Mouse (Mus musculus) neural tube, embryonic 12.5 days (tissue): Measurements from ENCODE around the gene Rbp2. TPM values are rescaled to one million over a fixed set of nuclear protein-coding genes. Genes with fewer than 3 reads are reported as not detected.

Experiments used
- ATAC-seq: fragments of 200-750 bp; cut with Nextera tagmentation; 2 replicates; pipeline ENCODE4 v1.8.0; 2017; ENCODE audit warnings: low read depth, mild to moderate bottlenecking, moderate TSS enrichment, moderate library complexity; ENCODE audit not compliant: low FRiP score
- H3K27ac ChIP-seq: fragments of 300-500 bp; sonication (generic); 2 replicates; pipeline ENCODE4 v1.5.1; 2016
- H3K27me3 ChIP-seq: fragments of 300-500 bp; sonication (generic); replicated peaks from 2 replicates; pipeline ENCODE4 v1.6.1; 2016; ENCODE audit warnings: mild to moderate bottlenecking
- H3K36me3 ChIP-seq: fragments of 300-500 bp; sonication (generic); 2 replicates; pipeline ENCODE4 v1.6.1; 2016; ENCODE audit warnings: mild to moderate bottlenecking
- H3K4me1 ChIP-seq: fragments of 300-500 bp; sonication (generic); 2 replicates; pipeline ENCODE4 v1.6.1; 2016
- H3K4me2 ChIP-seq: fragments of 300-500 bp; sonication (generic); replicated peaks from 2 replicates; pipeline ENCODE4 v1.6.1; 2016; ENCODE audit warnings: mild to moderate bottlenecking
- H3K4me3 ChIP-seq: fragments of 300-500 bp; sonication (generic); 2 replicates; pipeline ENCODE4 v1.5.1; 2016
- H3K9ac ChIP-seq: fragments of 300-500 bp; sonication (generic); 2 replicates; pipeline ENCODE4 v1.6.1; 2016; ENCODE audit warnings: mild to moderate bottlenecking
- H3K9me3 ChIP-seq: fragments of 300-500 bp; sonication (generic); 2 replicates; pipeline ENCODE4 v1.6.1; 2016; ENCODE audit warnings: mild to moderate bottlenecking
- WGBS: fragments of 180-500 bp; shearing (Covaris S2); methylation state at CpG from one replicate; pipeline ENCODE4 v1.1.7; 2016; 5-methylcytosine and 5-hydroxymethylcytosine counted together
- polyA plus RNA-seq: library from polyadenylated mRNA; unstranded; fragments of >200 nt; fragmentation: Nextera tagmentation; extraction: Ambion mirVana; gene quantifications from 2 replicates; pipeline ENCODE4 v1.2.1, GENCODE M21; 2016

The Rbp2 gene
- polyA plus RNA-seq, 1 experiment from 2014 or later, result 3.8 TPM

DNA sequence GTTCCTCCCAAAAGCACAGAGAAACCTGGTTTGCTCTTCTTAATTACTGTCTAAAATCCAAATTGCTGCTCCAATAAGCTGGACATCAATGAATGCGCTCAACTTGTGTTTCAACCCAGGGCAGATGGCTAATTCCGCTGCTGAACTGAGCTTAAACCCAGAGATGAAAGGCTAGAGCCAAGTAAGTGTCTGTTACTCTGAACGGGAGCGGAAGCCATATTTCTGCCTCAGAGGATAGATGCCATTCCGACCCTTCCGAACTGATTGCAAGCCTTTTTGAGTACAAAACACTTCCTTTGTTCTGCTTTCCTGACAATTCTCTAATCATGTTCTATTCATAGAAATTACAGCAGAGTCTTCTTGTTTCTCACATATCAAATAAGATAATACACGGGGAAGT, 41.3 kb downstream of the Rbp2 start:
- no peak for ATAC-seq
- 77% methylated on average over 7 of the region's 7 CpGs for WGBS
- no peak overlapping the region for H3K27ac ChIP-seq

DNA sequence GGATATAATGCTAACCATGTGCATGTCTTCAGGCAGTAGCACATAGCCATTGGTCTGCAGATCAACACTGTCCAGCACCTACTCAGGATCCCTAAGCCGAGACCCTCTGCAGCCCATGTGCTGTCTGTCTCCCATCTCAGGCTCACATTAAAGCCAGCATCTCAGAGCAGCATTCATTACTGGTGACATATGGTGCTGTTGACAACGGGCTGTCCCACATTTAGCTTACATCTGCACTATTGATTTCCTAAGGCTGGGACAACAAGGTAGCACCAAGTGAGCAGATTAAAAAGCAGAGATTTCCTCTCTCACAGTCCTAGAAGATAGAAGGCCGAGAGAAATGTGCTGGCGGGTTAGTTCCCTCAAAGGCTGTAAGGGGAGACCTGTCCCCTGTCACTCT, 43.9 kb downstream of the Rbp2 start:
- WGBS, result 71% methylated on average over 4 of the region's 4 CpGs
- no peak overlapping the region for H3K4me3 ChIP-seq
- peaks cover 4% of the 10 kb centered on the region; the same call in 1 of the 2 replicates for H3K4me1 ChIP-seq
- no peak overlapping the region for H3K9ac ChIP-seq
- no peaks in the 10 kb centered on the region for H3K9me3 ChIP-seq
- H3K27ac ChIP-seq, result no peak overlapping the region
- no peaks in the 10 kb centered on the region for H3K36me3 ChIP-seq
- no peak overlapping the region for H3K4me2 ChIP-seq
- no peak for ATAC-seq
- H3K27me3 ChIP-seq, result no peaks in the 10 kb centered on the region

More for the DNA sequence above, 41.3 kb downstream of the Rbp2 start:
- peaks cover 9% of the 10 kb centered on the region; the same call in 1 of the 2 replicates for H3K4me1 ChIP-seq
- no peaks in the 10 kb centered on the region for H3K9me3 ChIP-seq
- no peak overlapping the region for H3K9ac ChIP-seq
- H3K4me2 ChIP-seq, result no peak overlapping the region
- no peaks in the 10 kb centered on the region for H3K27me3 ChIP-seq
- H3K36me3 ChIP-seq, result no peaks in the 10 kb centered on the region
- H3K4me3 ChIP-seq, result no peak overlapping the region

DNA sequence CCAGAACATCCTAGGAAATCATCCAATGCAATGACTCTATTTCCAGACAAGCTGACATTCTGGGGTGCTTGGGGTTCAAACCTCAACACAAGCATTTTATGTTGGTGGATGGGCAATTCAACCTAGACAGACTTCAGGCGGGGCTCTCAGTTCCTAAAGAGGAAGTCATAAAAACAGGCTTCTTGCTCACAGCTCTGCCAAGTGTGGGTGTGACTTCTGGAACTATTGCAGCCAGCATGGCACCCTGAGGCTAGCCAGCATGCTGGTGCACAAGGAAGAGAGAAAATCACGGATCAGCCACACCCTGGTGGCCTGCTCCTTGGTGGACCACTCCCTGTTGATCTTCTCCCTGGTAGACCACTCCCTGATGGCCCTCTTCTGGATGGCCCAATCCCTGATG, 45.1 kb downstream of the Rbp2 start:
- Histone ChIP-seq H3K9me3 (no peaks in the 10 kb centered on the region), H3K36me3 (no peaks in the 10 kb centered on the region), H3K27ac (no peak overlapping the region), H3K27me3 (no peaks in the 10 kb centered on the region), H3K4me2 (no peak overlapping the region), H3K4me1 (no peaks in the 10 kb centered on the region), H3K4me3 (no peak overlapping the region), H3K9ac (no peak overlapping the region)
- 59% methylated on average over 2 of the region's 2 CpGs for WGBS
- no peak for ATAC-seq

- Histone ChIP-seq H3K9ac (no peak overlapping the region), H3K4me2 (no peak overlapping the region), H3K9me3 (no peaks in the 10 kb centered on the region), H3K36me3 (no peaks in the 10 kb centered on the region), H3K4me3 (no peak overlapping the region), H3K4me1 (0 out of 2 replicates have a peak, but pooled peaks cover 4% of the 10 kb centered on the region), H3K27ac (no peak overlapping the region), H3K27me3 (no peaks in the 10 kb centered on the region)
- WGBS, result 86% methylated on average over 4 of the region's 4 CpGs
- ATAC-seq, result no peak
Observed at GRCm38 (mm10) chr9:98534675-98535280, 48.9 kb downstream of the Rbp2 start.

DNA sequence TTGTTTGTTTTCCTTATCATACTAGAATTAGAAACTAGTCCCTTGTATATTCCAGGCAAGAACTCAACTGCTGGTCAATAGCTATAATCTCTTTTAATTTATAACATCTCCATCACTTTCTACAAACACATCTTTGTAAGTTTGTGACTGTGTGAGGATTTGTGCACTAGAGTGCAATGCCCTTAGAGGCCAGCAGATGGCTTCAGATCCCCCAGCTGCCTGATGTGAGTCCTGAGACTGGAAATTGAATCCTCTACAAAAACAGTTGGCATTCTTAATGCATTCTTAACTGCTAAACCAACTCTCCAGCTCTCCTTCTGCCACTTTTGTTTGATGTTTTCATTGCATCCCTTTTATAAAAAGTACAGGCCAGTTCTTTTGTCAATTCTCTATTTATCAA, 49.8 kb downstream of the Rbp2 start:
- no peak for ATAC-seq
- no peaks in the 10 kb centered on the region for H3K9me3 ChIP-seq
- no peak overlapping the region for H3K4me3 ChIP-seq
- H3K9ac ChIP-seq, result no peak overlapping the region
- no peaks in the 10 kb centered on the region for H3K27me3 ChIP-seq
- no peak overlapping the region for H3K27ac ChIP-seq
- no peaks in the 10 kb centered on the region for H3K36me3 ChIP-seq
- H3K4me2 ChIP-seq, result no peak overlapping the region
- H3K4me1 ChIP-seq, result 0 out of 2 replicates have a peak, but pooled peaks cover 4% of the 10 kb centered on the region

- H3K9me3 ChIP-seq, result no peaks in the 10 kb centered on the region
- H3K4me1 ChIP-seq, result 0 out of 2 replicates have a peak, but pooled peaks cover 4% of the 10 kb centered on the region
- H3K9ac ChIP-seq, result no peak overlapping the region
- no peaks in the 10 kb centered on the region for H3K27me3 ChIP-seq
- ATAC-seq, result peak; percentile 75; the same call in 1 of the 2 replicates
- H3K36me3 ChIP-seq, result no peaks in the 10 kb centered on the region
- no peak overlapping the region for H3K4me3 ChIP-seq
- peak overlapping the region; percentile 21 for H3K4me2 ChIP-seq
- WGBS, result 34% methylated on average over 13 of the region's 13 CpGs
- no peak overlapping the region for H3K27ac ChIP-seq
Observed at GRCm38 (mm10) chr9:98538017-98538712, 52.2 kb downstream of the Rbp2 start.

DNA sequence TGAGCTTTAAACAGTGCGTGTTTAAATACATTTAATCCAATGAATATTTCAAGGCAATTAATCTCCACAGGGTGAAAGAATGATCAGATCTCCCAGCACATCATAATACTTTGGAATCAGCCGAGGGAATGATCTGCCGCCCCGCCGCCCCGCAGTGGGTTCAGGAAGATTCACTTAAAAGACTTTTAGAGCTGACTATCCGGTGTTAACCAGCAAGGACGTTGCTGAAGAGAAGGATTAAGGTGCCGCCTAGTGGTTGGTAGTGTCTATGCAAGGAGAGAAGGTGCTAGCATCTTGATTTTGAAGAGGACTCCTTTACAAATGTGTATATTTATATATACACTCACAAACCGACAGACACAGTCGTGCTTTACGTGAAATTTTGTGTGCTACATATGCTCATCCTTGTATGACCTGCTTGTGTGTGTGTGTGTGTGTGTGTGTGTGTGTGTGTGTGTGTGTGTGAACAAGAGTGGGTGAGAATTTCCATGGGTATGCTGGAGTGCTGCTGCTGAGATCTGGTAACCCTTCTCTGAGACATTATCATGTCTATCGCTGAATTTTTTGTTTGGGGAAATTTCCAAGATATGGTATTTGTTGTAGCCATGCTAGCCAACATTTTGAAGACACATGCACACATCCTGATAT, 52.9 kb downstream of the Rbp2 start:
- no peaks in the 10 kb centered on the region for H3K9me3 ChIP-seq
- H3K4me2 ChIP-seq, result peak overlapping the region; percentile 21
- no peak overlapping the region for H3K27ac ChIP-seq
- ATAC-seq, result peak; percentile 77; the same call in 1 of the 2 replicates
- no peak overlapping the region for H3K4me3 ChIP-seq
- no peaks in the 10 kb centered on the region for H3K36me3 ChIP-seq
- H3K27me3 ChIP-seq, result no peaks in the 10 kb centered on the region
- 0 out of 2 replicates have a peak, but pooled peaks cover 4% of the 10 kb centered on the region for H3K4me1 ChIP-seq
- H3K9ac ChIP-seq, result no peak overlapping the region
- 7% methylated on average over 13 of the region's 13 CpGs for WGBS

DNA sequence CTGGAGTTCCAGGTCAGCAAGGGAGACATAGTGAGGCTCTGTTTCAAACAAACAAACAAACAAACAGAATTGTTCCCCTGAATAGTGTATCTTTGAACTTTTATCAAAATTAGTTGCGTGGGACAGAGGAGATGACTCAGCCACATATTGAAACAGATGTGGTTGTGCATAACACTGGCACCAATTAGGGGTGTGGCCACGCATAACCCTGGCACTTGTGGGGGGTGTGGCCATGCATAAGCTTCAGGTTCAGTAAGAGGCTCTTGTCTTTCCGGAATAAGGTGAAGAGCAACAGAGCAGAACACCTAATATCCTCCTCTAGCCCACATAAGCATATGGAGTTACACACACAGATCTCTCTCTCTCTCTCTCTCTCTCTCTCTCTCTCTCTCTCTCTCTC, 58.1 kb downstream of the Rbp2 start:
- H3K4me3 ChIP-seq, result no peak overlapping the region
- H3K36me3 ChIP-seq, result no peaks in the 10 kb centered on the region
- peaks cover 4% of the 10 kb centered on the region; the same call in 1 of the 2 replicates for H3K4me1 ChIP-seq
- no peak for ATAC-seq
- 79% methylated on average over 3 of the region's 3 CpGs for WGBS
- no peak overlapping the region for H3K27ac ChIP-seq
- H3K27me3 ChIP-seq, result no peaks in the 10 kb centered on the region
- no peak overlapping the region for H3K4me2 ChIP-seq
- H3K9me3 ChIP-seq, result no peaks in the 10 kb centered on the region
- no peak overlapping the region for H3K9ac ChIP-seq

Other genes starting within 250 kb of the Rbp2 start
- 2.1 and 2.5 TPM in 2 replicates for gene Nmnat3, start 198.7 kb upstream of the Rbp2 start, polyA plus RNA-seq
- 177 and 179 TPM in 2 replicates for gene Rbp1, start 63.2 kb upstream of the Rbp2 start, polyA plus RNA-seq
- gene Copb2, start 77.6 kb downstream of the Rbp2 start, polyA plus RNA-seq, result 160 and 169 TPM in 2 replicates
- gene Mrps22, start 115.5 kb downstream of the Rbp2 start, polyA plus RNA-seq, result 58.6 and 61.7 TPM in 2 replicates